Mouse (Mus musculus): ENCODE data around the gene Evi2b.

DNA sequence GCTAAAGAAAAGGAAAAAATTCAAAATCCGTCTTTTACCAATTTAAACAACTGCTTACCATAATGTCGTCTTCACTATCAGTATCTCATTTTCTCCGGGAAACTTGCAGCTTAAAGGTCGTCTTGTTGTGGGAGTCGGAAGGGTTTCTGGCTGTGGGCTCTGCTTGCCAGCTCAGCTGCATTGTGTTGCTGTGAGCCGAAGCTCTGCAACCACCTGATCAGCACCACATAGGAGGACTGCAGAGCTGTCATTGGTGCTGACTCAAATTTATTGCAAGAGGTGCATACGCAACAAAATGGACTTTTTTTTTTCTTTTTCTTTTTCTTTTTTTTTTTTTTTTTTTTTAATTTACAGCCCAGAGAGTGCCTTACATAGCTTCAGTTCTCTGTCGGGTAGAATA, 19.7 kb downstream of the Evi2b start, which contains the start of gene Omg:
- TF ChIP-seq CTCF (IDR thresholded peaks at IDR 0.05; ENCODE audit: low read depth), result no peak
- TF ChIP-seq EP300 (IDR thresholded peaks at IDR 0.05; ENCODE audit: low read depth), result no peak

All from liver, embryonic 14.5 days (tissue).